18 mouse cellular contexts compared by ENCODE assay signal in the genomic region with DNA sequence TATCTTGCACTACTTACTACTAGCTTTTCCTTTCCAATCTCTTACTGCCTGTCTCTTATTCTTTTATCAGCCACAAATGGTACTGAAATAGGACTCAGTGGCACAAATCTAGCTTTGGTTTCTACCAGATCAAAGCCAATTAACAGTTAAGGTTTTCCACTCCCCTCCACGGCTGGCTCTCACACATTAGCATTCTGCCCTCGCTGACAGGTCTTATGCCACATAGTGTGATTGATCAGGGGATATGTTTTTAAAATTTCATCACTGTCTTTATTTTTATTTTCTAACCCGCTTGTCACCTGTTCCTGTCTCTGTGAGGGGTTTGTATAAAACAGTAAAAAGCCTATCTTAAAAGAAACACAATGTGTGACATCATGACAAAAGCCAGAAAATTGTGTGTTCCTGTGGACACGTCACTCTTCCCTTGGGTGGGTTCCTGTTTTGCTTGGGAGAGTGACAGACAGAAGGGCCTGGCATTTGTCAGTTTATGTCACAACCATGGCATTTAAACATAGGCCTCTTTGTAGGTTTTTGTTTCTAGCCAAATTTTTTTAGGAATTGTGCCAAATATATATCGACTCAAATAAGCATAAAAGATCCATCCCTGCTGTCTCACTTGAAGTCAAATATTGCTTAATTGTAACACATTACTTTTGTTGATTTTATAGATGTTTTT. TPM values are rescaled to one million over a fixed set of nuclear protein-coding genes. Genes with fewer than 3 reads are reported as not detected.
A peak's percentile ranks its signal among the peaks of the same experiment; 100 is the strongest.
DNase-seq lines count a peak whose midpoint lies in the region; ATAC-seq and TF ChIP-seq lines count a peak whose summit lies in the region.
"Had no signal": no experiment of that assay in that cellular context is flagged by ENCODE, and none has a peak within 500 bp of the region (broad histone marks: within the 10 kb centered on the region; RNA-seq: fewer than 3 reads in every experiment).

No protein-coding gene starts in this region.

- no peaks in the 10 kb centered on the region for H3K27me3 ChIP-seq in forebrain, embryonic 14.5 days (replicated peaks; ENCODE audit: control insufficient read depth, insufficient read depth, low read length)
- no peaks in the 10 kb centered on the region for H3K27me3 ChIP-seq in forebrain, embryonic 11.5 days (ENCODE audit: control insufficient read depth, insufficient read depth, low read length)
- H3K27me3 ChIP-seq in liver, postnatal 0 days (ENCODE audit: insufficient read depth, low read length) = no peaks in the 10 kb centered on the region
- H3K27me3 ChIP-seq in liver, embryonic 12.5 days (replicated peaks) = no peaks in the 10 kb centered on the region
- H3K27me3 ChIP-seq in heart, embryonic 16.5 days (ENCODE audit: control insufficient read depth, insufficient read depth, low read length) = no peaks in the 10 kb centered on the region
- H3K27me3 ChIP-seq: neural tube, embryonic 15.5 days had no signal

- H3K9ac ChIP-seq in forebrain, embryonic 14.5 days (ENCODE audit: low read length) = no peak overlapping the region
- H3K9ac ChIP-seq in forebrain, embryonic 11.5 days (ENCODE audit: low read length) = no peak overlapping the region
- H3K9ac ChIP-seq in liver, postnatal 0 days (replicated peaks) = no peak overlapping the region
- H3K9ac ChIP-seq in liver, embryonic 12.5 days = no peak overlapping the region
- no peak overlapping the region for H3K9ac ChIP-seq in heart, embryonic 16.5 days (ENCODE audit: low read length)
- H3K9ac ChIP-seq: neural tube, embryonic 15.5 days had no signal

- H3K27ac ChIP-seq in forebrain, embryonic 14.5 days (ENCODE audit: low read depth, low read length) = no peak overlapping the region
- H3K27ac ChIP-seq in forebrain, embryonic 11.5 days (ENCODE audit: low read depth, low read length) = no peak overlapping the region
- peak overlapping the region; percentile 50 for H3K27ac ChIP-seq in liver, postnatal 0 days (ENCODE audit: low read depth)
- no peak overlapping the region for H3K27ac ChIP-seq in liver, embryonic 12.5 days
- peak overlapping the region; percentile 67 for H3K27ac ChIP-seq in heart, embryonic 16.5 days (ENCODE audit: low read length)
- H3K27ac ChIP-seq: neural tube, embryonic 15.5 days had no signal

- ATAC-seq in forebrain, embryonic 14.5 days = peak; percentile 84
- ATAC-seq in forebrain, embryonic 11.5 days (replicated peaks; ENCODE audit: low FRiP score) = no peak
- peak; percentile 48; the same call in 1 of the 2 replicates for ATAC-seq in liver, postnatal 0 days
- no peak for ATAC-seq in liver, embryonic 12.5 days
- peak; percentile 81 for ATAC-seq in heart, embryonic 16.5 days (replicated peaks; ENCODE audit: extremely low read depth, insufficient read depth, low FRiP score)

- H3K4me2 ChIP-seq in forebrain, embryonic 14.5 days (ENCODE audit: low read length) = no peak overlapping the region
- H3K4me2 ChIP-seq in forebrain, embryonic 11.5 days (ENCODE audit: low read depth, low read length, severe bottlenecking) = no peak overlapping the region
- no peak overlapping the region for H3K4me2 ChIP-seq in liver, postnatal 0 days (ENCODE audit: low read depth, low read length)
- no peak overlapping the region for H3K4me2 ChIP-seq in liver, embryonic 12.5 days
- H3K4me2 ChIP-seq in heart, embryonic 16.5 days (ENCODE audit: low read depth, low read length) = no peak overlapping the region
- H3K4me2 ChIP-seq: midbrain, embryonic 11.5 days; neural tube, embryonic 15.5 days had no signal

- no peaks in the 10 kb centered on the region for H3K36me3 ChIP-seq in forebrain, embryonic 14.5 days (ENCODE audit: control insufficient read depth, insufficient read depth, low read length)
- H3K36me3 ChIP-seq in forebrain, embryonic 11.5 days (ENCODE audit: control insufficient read depth, insufficient read depth, low read length) = no peaks in the 10 kb centered on the region
- no peaks in the 10 kb centered on the region for H3K36me3 ChIP-seq in liver, postnatal 0 days (replicated peaks; ENCODE audit: insufficient read depth, low read length)
- no peaks in the 10 kb centered on the region for H3K36me3 ChIP-seq in liver, embryonic 12.5 days
- H3K36me3 ChIP-seq in heart, embryonic 16.5 days (ENCODE audit: control insufficient read depth, insufficient read depth) = no peaks in the 10 kb centered on the region
- H3K36me3 ChIP-seq: neural tube, embryonic 15.5 days had no signal

- DNase-seq in forebrain, embryonic 14.5 days (ENCODE audit: low spot score) = peak; percentile 66
- no peak for DNase-seq in forebrain, embryonic 11.5 days (ENCODE audit: low spot score)
- DNase-seq in liver, postnatal 0 days = no peak
- peak; percentile 15 for DNase-seq in brain, adult 2 months (ENCODE audit: low read depth, low spot score)
- DNase-seq in thymus, postnatal 14 days = no peak
- no peak for DNase-seq in urinary bladder, postnatal 14 days (ENCODE audit: low spot score)
- DNase-seq: kidney, adult 8-10 months; layer of hippocampus, postnatal 36 days; lung, postnatal 14 days; right cerebral cortex, postnatal 4 days had no signal

- no peak for TF ChIP-seq CTCF in liver, postnatal 0 days (IDR thresholded peaks at IDR 0.05; ENCODE audit: low read depth)

- no peak for TF ChIP-seq EP300 in liver, postnatal 0 days (IDR thresholded peaks at IDR 0.05; ENCODE audit: low read depth)

- 59% methylated on average over 5 of the region's 5 CpGs for WGBS in forebrain, embryonic 14.5 days
- WGBS in forebrain, embryonic 11.5 days = 78% methylated on average over 5 of the region's 5 CpGs
- WGBS in liver, postnatal 0 days (ENCODE audit: insufficient replicate concordance) = 53% methylated on average over 5 of the region's 5 CpGs
- WGBS in liver, embryonic 12.5 days (ENCODE audit: insufficient replicate concordance) = 55% methylated on average over 5 of the region's 5 CpGs
- WGBS in heart, embryonic 16.5 days = 24% methylated on average over 5 of the region's 5 CpGs

- no peak overlapping the region for H3K4me3 ChIP-seq in forebrain, embryonic 14.5 days (ENCODE audit: low read depth, low read length)
- H3K4me3 ChIP-seq in forebrain, embryonic 11.5 days (ENCODE audit: low read depth, low read length) = no peak overlapping the region
- H3K4me3 ChIP-seq in liver, postnatal 0 days (ENCODE audit: low read depth, low read length) = no peak overlapping the region
- no peak overlapping the region for H3K4me3 ChIP-seq in liver, embryonic 12.5 days
- H3K4me3 ChIP-seq in heart, embryonic 16.5 days (ENCODE audit: low read length) = no peak overlapping the region
- H3K4me3 ChIP-seq: erythroblast, embryonic 14.5 days; neural tube, embryonic 15.5 days had no signal

- no peaks in the 10 kb centered on the region for H3K9me3 ChIP-seq in forebrain, embryonic 14.5 days (replicated peaks; ENCODE audit: control insufficient read depth, low read length)
- no peaks in the 10 kb centered on the region for H3K9me3 ChIP-seq in forebrain, embryonic 11.5 days (ENCODE audit: control insufficient read depth, low read length)
- no peaks in the 10 kb centered on the region for H3K9me3 ChIP-seq in liver, postnatal 0 days (ENCODE audit: low read length)
- no peaks in the 10 kb centered on the region for H3K9me3 ChIP-seq in liver, embryonic 12.5 days (replicated peaks)
- 0 out of 2 replicates have a peak, but pooled peaks cover 2% of the 10 kb centered on the region for H3K9me3 ChIP-seq in heart, embryonic 16.5 days (replicated peaks; ENCODE audit: control insufficient read depth, low read length)
- H3K9me3 ChIP-seq: neural tube, embryonic 15.5 days had no signal

- H3K4me1 ChIP-seq in forebrain, embryonic 14.5 days (ENCODE audit: control insufficient read depth, insufficient read depth, low read length) = no peaks in the 10 kb centered on the region
- no peaks in the 10 kb centered on the region for H3K4me1 ChIP-seq in forebrain, embryonic 11.5 days (replicated peaks; ENCODE audit: control insufficient read depth, insufficient read depth, low read length)
- H3K4me1 ChIP-seq in liver, postnatal 0 days (ENCODE audit: insufficient read depth) = peaks cover 5% of the 10 kb centered on the region
- no peaks in the 10 kb centered on the region for H3K4me1 ChIP-seq in liver, embryonic 12.5 days
- peaks cover 11% of the 10 kb centered on the region; the same call in 1 of the 2 replicates for H3K4me1 ChIP-seq in heart, embryonic 16.5 days (ENCODE audit: control insufficient read depth, insufficient read depth, low read length)
- H3K4me1 ChIP-seq: neural tube, embryonic 15.5 days had no signal

RNA-seq across cellular contexts. Expression of gene 4933415F23Rik, which starts 44.3 kb away (rescaled TPM):
- 0.16 TPM in 1 of 2 replicates, not detected in the other for polyA plus RNA-seq in forebrain, embryonic 14.5 days (2014; fragmentation: Nextera tagmentation; extraction: Ambion mirVana)
- polyA plus RNA-seq in forebrain, embryonic 11.5 days (2014; fragmentation: Nextera tagmentation; extraction: Ambion mirVana) = not detected in 2 replicates
- polyA plus RNA-seq in liver, postnatal 0 days (2015; fragmentation: Nextera tagmentation; extraction: Ambion mirVana) = not detected in 2 replicates
- not detected in 2 replicates for polyA plus RNA-seq in liver, embryonic 12.5 days (2016; fragmentation: Nextera tagmentation; extraction: Ambion mirVana)
- not detected in 2 replicates for polyA plus RNA-seq in heart, embryonic 16.5 days (2015; fragmentation: Nextera tagmentation; extraction: Ambion mirVana)
- polyA plus RNA-seq: cerebellum, adult 2 months; erythroblast, embryonic 14.5 days; large intestine, adult 2 months; limb, embryonic 11.5 days; midbrain, embryonic 11.5 days had no signal

Comparison
In these comparisons a context has a peak if more than half of its experiments do, and no peak if none do; other contexts are left out.
1. ATAC-seq: peak in forebrain, embryonic 14.5 days (single experiment), liver, postnatal 0 days (single experiment) and heart, embryonic 16.5 days (single experiment); none in forebrain, embryonic 11.5 days (single experiment) and liver, embryonic 12.5 days (single experiment).
2. DNase-seq: peak in forebrain, embryonic 14.5 days (single experiment) and brain, adult 2 months (single experiment); none in forebrain, embryonic 11.5 days (single experiment), liver, postnatal 0 days (single experiment), thymus, postnatal 14 days (single experiment) and urinary bladder, postnatal 14 days (single experiment).
3. H3K27ac ChIP-seq: peak in liver, postnatal 0 days (single experiment) and heart, embryonic 16.5 days (single experiment); none in forebrain, embryonic 14.5 days (single experiment), forebrain, embryonic 11.5 days (single experiment) and liver, embryonic 12.5 days (single experiment).